Mouse (Mus musculus) urinary bladder, adult 18-20 months (tissue): ENCODE measurements around the gene Pacrg.
A peak's percentile ranks its signal among the peaks of the same experiment; 100 is the strongest.

ENCODE experiments used
- DNase-seq, 2 experiments: peaks; one replicate each; pipeline ENCODE4 v3.0.0; 2022; ENCODE audit warnings: low spot score in 2 of 2, mixed read lengths in 2 of 2

Gene Pacrg

DNA sequence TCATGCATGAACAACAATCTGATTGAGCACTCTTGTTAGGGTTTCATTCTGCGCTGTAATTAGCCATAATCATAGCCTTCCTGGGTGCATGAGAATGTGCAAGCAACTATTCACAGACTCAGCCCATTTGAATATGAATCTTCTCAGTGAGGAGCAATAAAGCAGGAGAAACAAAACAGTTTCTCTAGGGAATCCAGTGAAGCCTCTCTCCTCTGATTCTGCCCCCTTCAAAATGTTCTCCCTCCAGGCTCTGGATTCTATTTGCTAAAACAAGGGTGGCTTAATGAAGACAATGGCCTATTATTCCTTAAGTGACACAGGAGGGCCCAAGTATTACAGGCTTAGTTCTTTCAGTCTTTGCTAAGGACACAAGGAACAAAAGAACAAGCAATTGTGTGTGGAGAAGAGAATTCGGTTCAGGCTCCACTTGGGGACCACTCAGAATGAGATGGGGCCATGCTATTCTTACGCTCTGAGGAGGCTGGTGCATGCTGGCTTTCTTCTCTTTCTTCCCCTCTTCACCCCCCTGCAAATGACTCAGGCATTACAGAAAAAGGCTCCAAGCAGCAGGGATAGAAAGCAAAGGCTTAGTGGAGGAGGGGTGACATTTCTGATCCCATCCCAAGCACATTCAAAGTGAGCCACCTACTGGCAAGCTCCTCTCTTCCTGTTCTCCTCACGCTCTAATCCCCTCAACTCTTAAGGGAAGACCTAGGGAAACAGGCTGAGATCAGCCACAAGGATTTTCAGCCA is 95.2 kb downstream of the Pacrg start:
- peak; percentile 12 to 34 for DNase-seq

DNA sequence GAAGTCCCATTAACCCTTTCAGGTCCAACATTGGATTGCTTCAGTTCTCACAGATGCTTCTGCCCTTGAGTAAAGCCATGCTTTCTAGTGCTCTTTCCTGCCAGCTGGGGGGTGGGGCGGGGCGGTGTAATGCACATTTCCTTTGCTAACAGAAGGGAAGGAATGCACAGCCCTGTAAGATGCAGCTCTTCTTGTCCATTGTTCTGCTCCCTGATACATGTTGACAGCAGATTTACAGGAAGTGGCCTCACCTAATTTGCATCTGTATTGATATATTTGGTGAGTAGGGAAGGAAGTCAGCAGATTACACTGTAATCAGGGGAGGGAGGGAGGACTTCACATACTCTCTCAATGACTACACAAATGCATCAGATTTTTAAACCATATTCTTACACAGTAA is 100.0 kb downstream of the Pacrg start:
- no peak for DNase-seq

DNA sequence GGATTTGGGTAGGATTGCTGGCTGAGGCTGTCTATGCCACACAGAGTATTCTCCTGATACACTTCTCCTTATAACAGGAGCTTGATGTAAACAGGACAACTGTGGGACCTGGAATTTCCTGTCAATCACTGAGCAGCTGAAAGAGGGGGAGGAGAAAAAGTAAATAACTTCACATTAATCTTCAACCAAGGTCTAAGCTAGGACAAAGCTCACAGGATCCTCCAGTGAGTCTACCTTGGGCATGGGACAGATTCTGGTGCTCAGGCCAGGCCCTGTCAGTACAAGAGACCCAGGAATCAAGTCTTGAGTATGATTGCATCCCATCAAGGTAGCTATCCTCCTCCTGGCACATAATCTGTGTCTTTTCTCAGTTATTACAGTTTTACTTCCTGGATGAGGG is 102.1 kb downstream of the Pacrg start:
- DNase-seq = no peak

DNA sequence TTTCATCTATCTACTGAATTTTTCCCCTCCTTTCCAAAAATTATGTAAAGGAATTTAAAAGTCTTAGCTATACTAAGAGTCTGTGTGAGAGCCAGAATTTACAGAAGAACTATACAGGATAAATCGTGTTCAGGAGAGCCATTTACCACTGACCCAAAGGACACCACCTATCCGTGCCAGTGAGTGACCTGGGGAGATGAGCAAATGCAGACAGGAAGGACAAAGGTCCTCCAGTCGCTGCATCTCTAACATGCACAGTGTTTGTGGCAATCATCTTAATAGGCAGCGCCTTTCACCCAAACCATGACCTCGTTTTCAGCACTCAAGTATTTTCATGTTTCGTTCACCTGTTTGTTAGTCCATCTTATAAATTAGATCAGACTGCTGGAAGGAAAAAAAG is 105.4 kb downstream of the Pacrg start:
- no peak for DNase-seq

DNA sequence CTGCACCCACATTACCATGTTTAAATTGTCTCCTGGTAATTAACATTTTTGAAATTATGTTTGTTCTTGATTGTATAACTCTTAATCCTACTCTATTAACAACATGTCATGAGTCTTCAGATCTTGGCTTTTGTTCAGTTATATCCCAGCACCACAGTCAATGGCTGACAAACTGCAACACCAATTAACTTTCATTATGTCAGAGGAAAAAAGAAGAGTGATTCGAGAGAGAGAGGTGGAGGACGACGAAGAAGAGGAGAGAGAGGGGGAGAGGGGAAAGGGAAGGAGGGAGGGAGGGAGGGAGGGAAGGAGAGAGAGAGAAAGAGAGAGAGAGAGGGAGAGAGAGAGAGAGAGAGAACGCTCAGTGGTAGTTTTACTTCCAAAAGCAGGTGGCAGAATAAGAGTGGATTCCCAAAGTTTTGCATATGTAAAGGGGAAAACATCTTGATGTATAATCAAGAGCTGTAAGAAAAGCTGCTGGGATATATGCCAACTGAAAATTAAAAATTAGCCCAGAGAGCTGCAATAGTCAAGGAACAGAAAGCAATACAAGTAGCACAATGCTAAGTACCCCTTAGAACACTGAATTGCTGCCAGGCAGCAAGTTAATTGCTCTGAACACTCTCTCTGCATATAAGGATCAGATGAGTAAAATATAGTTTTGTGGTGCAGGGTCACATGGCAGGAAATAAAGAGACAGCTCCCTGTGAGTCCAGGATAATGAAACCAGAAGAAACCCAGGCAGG is 107.6 kb downstream of the Pacrg start:
- no peak for DNase-seq

DNA sequence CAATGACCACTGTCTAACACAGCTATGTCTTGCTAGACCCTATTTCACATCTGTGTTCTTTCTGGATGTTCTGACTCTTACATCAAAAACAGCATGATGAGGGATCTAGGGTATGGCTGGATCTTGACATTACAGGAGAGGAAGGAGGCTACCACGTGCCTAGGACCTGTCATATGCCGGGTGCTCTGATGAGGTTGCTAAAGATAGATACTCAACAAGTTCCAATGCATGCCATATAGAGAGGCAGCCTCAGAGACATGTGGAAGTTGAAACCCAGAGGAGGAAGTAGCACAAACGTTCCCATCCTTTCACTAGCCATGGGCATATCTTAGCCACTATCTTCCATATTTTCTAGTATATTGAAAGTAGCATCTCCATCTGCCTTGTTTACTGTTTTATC is 115.3 kb downstream of the Pacrg start:
- DNase-seq = no peak

DNA sequence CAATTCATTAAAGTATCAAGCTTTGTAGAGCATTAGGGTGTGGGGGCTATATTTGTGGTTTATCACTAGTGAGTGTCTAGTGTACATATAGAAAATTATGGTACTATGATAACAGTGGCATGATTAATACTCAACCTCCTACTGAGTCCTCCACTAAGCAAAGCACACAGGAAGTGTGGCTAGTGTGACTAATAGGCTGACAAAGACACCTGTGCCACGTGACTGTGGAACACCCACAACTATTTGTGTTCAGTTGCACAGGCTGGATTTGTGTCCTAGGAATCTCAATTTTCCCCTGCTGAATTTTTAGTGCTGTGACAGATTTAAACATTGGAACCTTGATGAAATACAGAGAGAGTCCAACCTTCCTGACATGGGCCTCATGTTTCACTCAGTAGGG is 118.5 kb downstream of the Pacrg start:
- DNase-seq = no peak

DNA sequence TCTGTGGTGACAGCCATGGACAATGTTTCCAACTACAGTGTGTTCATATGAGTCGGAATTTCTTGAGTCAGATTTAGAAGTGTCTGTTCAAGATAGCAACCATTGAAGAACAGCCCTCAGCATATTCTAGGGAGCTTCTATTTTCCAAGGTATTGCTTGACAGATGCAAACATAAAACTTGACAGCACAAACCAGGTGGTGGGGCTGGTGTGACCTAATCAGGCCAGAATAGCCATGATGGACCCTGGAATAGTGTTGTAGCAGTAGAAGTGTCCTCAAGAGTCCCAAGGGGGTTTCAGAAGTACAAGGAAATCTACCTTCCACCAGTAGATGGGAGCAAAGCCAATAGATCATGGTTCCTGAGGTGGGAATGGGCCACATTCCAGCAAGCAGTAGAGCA is 123.0 kb downstream of the Pacrg start:
- no peak for DNase-seq

DNA sequence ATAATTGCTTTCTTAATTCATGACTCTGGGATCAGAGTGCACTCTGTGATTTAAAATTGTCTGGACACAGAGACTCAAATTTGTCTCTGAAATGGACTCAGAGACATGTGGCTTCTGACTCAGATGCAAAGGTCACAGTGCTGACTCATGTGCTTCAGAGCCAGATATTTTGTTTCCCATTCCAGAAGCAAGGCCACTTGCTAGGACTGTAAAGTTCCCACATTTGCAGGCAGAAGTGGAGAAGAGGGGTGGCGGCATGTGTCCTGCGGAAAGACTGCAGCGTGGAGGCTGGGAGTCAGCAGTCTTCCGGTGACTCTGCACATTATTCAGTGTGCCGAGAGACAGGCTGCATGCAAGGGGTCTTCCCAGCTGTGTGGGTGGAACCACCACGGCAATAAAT is 137.3 kb downstream of the Pacrg start:
- peak in 1 of 2 experiments; percentile 7 for DNase-seq

DNA sequence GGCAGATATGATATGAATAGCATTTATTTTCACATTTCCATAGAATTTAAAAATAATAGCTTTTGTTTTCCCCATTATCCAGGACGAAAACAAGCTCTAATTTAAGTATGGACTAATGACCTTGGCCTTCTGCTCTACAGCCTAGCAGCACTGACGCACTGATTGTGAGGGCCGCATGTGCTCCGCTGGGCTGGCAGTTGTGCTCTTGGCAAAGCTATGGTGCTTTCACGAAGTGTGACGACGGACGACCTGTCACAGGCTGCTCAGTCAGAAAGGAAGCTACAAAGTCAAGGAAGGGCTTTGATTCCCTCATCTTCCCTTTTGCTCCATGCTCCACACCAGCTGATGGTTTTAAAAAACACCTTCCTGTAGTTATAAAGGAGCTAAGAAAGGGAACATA is 142.1 kb downstream of the Pacrg start:
- no peak for DNase-seq

DNA sequence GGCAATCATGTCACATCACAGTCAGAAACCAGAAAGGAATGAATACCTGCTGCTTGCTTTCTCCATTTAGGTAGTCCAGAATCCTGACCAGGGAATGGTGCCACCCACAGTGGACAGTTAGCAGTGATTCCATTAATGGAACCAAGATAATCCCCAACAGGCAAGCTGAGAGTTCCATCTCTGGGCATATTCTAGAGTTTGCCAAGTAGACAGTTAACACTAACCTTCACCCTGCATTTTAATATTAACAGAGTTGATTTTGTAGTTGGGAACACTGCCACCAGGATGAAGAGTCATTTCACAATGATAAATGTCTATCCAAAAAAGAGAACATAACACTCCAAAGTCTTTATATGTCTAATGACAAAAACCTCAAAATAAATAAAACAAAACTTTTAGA is 144.7 kb downstream of the Pacrg start:
- no peak for DNase-seq

DNA sequence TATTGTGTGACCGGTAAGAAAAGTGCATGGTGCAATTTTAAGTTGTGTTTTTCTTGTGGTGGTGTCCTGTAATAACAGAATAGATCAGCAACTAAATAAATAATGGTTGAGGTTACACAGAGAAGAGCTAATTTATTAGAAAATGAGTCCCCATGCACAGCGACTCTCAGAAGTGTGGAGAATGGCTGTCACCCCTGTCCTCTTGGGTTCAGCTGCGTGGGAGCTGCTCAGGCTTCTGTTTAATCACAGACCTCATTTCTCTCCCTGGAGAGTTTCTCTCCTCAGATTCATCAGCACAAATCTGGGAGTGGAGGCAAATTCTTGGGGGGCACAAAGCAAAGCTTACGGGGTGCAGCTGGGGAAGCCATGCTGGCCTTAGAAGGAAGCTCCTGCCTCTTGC is 163.0 kb downstream of the Pacrg start:
- no peak for DNase-seq

DNA sequence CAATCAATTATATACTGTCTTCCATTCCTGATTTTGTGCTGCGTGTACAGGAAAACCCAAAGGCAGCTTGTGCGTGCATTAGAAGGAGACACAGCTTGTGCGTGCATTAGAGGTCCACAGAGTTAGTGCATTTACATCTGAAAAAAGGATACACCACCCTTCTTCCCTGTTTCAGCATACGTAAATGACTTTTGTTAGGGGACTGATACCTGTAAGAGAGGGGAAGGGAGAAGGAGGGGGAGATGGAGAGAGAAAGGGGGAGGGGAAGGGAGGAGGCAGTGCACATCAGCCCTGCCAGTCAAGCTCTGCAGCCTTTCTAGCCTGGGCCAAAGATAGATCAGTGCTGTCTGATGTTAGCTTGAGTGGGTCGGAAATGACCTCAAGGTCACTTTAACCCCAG is 164.6 kb downstream of the Pacrg start:
- no peak for DNase-seq

DNA sequence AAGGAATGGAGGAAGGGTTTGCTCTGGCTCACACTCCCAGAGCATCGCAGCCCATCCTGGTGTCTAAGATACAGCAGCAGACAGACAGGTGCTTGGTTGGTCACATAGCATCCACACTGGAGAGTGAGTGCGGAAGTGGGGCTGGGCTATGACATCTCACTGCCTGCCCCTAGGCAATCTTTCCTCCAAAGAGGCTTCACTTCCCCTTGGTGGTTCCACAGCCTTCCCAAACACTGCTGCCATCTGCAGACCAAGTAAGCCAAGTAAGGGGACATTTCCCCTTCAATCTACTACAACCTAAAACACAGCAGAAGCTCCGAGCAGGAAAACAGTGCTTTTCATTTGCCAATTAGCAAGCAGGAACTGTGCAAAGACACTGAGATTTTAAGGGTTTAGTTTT is 165.1 kb downstream of the Pacrg start:
- no peak for DNase-seq

DNA sequence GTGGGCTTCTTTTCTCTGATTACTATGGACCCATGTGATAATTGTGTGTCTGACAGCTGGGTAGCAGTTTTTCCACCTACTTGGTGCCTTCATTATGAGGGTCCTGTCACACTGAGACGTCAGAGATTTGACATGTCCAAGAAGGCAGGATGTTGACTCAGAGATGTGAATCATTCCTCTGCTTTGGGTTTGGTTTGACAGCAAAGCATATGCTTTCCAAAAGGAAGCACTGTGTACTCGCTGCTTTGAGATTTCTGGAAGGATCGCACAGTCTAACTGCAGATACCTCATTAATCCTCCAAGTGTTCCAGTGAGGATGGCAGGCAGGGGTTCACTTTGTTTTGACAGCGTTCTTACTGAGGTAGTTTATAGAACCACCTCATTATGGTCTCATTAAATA is 178.8 kb downstream of the Pacrg start:
- DNase-seq = no peak

DNA sequence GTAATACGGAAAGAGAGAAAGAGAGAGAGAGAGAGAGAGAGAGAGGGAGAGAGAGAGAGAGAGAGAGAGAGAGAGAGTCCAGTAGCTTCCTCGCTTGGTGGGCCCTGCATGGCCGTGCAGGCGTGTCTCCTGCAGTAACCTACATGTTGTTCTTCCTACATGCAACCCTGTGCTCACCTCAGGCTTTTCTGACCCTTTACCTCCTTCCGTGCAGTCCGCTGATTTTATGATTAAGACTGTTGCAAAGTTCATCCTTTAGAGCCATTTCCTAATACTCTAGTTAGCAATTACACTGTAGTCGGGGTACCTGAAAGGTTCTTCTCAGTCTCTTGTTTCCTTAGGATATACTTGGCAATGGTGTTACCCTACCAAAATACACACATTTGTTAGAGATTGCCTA is 196.5 kb downstream of the Pacrg start:
- DNase-seq = no peak

DNA sequence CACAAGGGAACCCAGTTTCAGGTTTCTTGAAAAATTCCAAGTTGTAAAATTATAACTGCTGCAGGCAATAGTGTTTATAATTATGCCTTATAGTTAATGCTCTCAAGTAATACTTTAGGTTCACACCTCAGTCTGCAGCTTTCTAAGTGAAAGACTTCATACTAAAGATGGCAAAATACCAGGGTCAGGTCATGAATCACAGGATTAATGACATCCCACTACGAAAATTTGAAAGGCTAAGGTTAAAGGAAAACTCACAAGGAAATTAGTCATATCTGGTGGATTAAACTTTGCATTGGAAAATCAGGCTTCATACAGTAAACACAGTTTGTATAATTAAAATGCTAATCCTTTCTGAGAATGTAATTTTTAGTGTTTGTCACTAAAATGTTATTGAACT is 200.3 kb downstream of the Pacrg start:
- DNase-seq = no peak

DNA sequence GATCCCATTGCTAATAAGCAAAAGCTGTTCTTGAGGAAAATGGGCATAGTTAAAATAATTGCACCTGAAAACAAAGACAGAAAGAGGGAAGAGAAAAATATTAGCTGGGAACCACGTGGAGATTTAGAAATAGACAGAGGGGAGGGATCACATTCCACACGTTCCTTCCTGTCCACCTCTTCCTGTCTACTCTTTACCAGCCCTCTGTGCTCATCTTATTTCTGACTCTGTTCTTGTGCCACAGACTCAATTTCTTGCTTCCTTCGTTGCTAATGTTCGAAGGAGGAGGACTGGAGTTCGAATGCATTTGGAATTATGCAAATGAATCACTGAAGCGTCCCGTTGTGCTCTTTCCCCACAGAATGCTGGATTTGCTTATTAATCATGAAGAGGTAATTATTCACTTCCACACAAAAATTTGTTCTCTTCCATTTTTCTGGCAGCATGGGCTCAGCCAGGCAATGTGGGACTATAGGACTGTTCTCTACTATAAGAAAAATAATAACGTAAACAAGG is 204.1 kb downstream of the Pacrg start:
- no peak for DNase-seq

DNA sequence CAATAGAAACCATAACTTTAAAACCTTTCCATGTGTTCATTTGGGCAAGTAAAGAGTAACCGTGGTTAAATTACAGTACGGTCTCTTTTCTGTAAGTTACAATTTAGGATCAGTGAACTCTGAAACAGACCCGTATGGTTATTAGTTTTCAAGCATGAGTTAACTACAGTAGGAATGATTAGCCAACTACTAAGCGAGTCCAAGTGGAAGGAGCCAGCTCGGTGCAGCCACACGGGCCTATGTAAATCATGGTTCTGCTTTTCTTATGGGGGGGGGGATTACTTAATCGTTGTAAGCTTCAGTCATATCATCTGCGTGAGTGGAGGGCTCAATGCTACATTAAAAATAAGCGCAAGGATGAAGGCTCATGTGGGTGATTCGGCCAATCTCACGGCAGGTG is 204.6 kb downstream of the Pacrg start:
- no peak for DNase-seq

DNA sequence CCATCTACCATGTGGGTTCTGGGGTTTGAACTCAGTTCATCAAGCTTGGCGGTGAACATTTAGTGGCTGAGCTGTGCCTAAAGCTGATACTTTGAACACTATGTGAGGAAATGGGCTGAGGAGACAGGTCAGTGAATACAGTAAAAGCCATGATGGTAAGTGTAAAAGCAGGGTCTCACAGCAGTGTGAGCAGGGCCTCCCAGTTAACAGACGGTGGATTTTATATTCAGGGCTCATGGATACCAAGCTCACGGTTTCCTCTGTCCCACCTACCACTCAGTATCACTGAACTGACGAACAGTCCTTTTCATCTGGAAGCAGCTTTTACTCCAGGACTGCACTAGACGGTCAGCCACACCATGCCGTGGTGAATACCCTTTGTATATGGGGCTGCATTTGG is 205.1 kb downstream of the Pacrg start:
- DNase-seq = no peak

DNA sequence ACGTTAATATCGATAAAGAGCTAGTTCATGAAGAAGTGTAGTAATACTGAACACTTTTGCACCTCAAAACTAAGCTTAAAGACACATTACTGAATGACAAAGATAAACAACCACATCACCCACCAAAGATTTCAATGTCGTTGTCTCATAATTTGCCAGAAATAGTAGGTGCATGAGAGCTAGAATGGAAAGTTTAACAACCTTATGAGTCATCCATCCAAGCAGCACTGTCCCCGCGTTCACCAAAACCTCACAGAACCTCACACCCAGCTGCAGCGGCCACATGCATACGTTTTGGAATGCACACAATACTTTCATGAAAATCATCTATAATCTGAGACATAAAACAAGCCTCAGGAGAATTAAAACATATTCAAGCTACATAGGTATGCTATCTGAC is 206.3 kb downstream of the Pacrg start:
- no peak for DNase-seq

DNA sequence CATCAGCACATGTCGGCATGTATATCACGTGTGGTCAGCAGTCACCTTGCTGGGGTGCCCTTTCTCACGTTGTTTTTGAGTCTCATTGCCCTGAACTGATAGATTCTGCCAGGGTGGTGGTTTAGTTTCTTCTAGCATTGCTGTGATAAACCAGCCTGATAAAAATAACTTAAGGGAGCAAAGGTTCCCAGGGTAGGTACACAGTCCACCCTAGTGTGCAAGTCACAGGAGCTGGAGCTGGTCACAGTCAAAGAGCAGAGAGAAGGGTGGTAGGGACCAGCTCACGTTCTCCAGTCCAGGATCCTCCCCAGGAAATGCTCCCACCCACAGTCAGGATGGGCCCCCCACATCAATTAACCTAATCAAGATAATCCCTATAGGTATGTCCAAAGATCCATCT is 211.9 kb downstream of the Pacrg start:
- DNase-seq = no peak

DNA sequence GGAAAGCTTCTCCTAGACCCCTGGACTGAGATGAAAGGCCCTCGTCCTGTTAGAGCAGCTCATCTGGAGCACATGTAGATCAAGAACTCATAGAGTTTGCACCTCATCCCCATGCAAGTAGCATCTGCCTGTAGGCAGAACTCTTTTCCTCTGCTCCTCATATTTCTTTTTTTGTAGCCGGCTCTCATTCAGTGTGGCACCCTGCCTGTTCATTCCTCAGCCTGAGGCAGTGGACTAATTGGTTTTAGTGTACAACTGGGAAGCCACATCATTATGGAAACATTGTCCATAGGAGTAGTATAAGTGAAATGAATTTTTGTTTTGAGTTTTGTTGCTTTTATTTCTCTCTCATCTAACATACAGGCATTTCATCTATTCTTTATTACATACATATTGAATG is 212.6 kb downstream of the Pacrg start:
- no peak for DNase-seq
